Mouse (Mus musculus) CH12.LX (cell line): ENCODE measurements around the gene 4921507P07Rik. TPM values are rescaled to one million over a fixed set of nuclear protein-coding genes. Genes with fewer than 3 reads are reported as not detected.

ENCODE experiments used
- DNase-seq: peaks from one replicate; pipeline ENCODE4 v3.0.0-alpha.2; 2013; ENCODE audit errors: extremely low read depth
- H3K27ac ChIP-seq: 2 replicates; pipeline ENCODE4 v1.5.1; 2012; ENCODE audit warnings: low read depth, mild to moderate bottlenecking, control low read depth, moderate library complexity; ENCODE audit not compliant: insufficient read depth
- H3K27me3 ChIP-seq: replicated peaks from 2 replicates; pipeline ENCODE3; 2012; ENCODE audit warnings: inconsistent platforms
- H3K36me3 ChIP-seq, 2 experiments: replicated peaks in 1 of 2; 2 replicates each; pipeline versions ENCODE3 to v1.6.1; 2012; ENCODE audit warnings: inconsistent platforms in 1 of 2, low read length in 1 of 2, mild to moderate bottlenecking in 1 of 2, mixed read lengths in 1 of 2, moderate library complexity in 1 of 2; ENCODE audit not compliant: control insufficient read depth in 1 of 2, insufficient read depth in 1 of 2
- H3K4me1 ChIP-seq, 2 experiments: 2 replicates each; pipeline ENCODE4 v1.6.1; 2012; ENCODE audit warnings: inconsistent platforms in 1 of 2, moderate library complexity in 1 of 2; ENCODE audit not compliant: insufficient read depth in 2 of 2, control insufficient read depth in 1 of 2
- H3K4me2 ChIP-seq: 2 replicates; pipeline ENCODE4 v1.6.1; 2012; ENCODE audit warnings: low read depth, mild to moderate bottlenecking, control low read depth; ENCODE audit not compliant: poor library complexity, insufficient read depth, severe bottlenecking
- H3K4me3 ChIP-seq, 3 experiments: fragments of 150-350 bp in 1 of 3; sonication (generic) in 1 of 3; replicated peaks in 1 of 3; 2 replicates each; pipeline versions ENCODE3 to v1.5.1; 2011 to 2012; ENCODE audit warnings: low read depth in 2 of 3, low read length in 2 of 3, mild to moderate bottlenecking in 2 of 3, moderate library complexity in 2 of 3, control low read depth in 1 of 3, improper control_type of control experiment in 1 of 3, inconsistent platforms in 1 of 3, mixed read lengths in 1 of 3; ENCODE audit not compliant: poor library complexity in 1 of 3
- H3K79me2 ChIP-seq: replicated peaks from 2 replicates; pipeline ENCODE4 v1.6.1; 2012; ENCODE audit warnings: mild to moderate bottlenecking, moderate library complexity; ENCODE audit not compliant: control insufficient read depth, poor library complexity, insufficient read depth, severe bottlenecking; ENCODE audit errors: extremely low read depth
- H3K9ac ChIP-seq: 2 replicates; pipeline ENCODE4 v1.6.1; 2012; ENCODE audit warnings: low read depth, mild to moderate bottlenecking, control low read depth, moderate library complexity; ENCODE audit not compliant: insufficient read depth
- H3K9me3 ChIP-seq: replicated peaks from 2 replicates; pipeline ENCODE3; 2012; ENCODE audit warnings: low read length, inconsistent platforms, mixed read lengths
- BHLHE40 ChIP-seq: IDR thresholded peaks from 2 replicates; pipeline ENCODE4 v1.6.1; 2011; ENCODE audit warnings: mild to moderate bottlenecking, low read depth, low read length, improper control_type of control experiment
- CHD1 ChIP-seq: IDR thresholded peaks from 2 replicates; pipeline ENCODE4 v1.6.1; 2012; ENCODE audit warnings: low read depth, low read length, improper control_type of control experiment, inconsistent platforms
- CTCF ChIP-seq, 2 experiments: IDR thresholded peaks in 1 of 2; conservative IDR thresholded peaks in 1 of 2; 2 replicates each; pipeline ENCODE4 v1.5.1; 2011 to 2012; ENCODE audit warnings: low read depth in 2 of 2, low read length in 2 of 2, improper control_type of control experiment in 1 of 2, inconsistent platforms in 1 of 2, mild to moderate bottlenecking in 1 of 2, moderate library complexity in 1 of 2
- E2F4 ChIP-seq: IDR thresholded peaks from 2 replicates; pipeline ENCODE4 v1.6.1; 2011; ENCODE audit warnings: low read depth, low read length, improper control_type of control experiment; ENCODE audit not compliant: insufficient replicate concordance
- ELF1 ChIP-seq: IDR thresholded peaks from 2 replicates; pipeline ENCODE4 v1.6.1; 2014; ENCODE audit warnings: low read depth, mild to moderate bottlenecking, inconsistent platforms, low read length, improper control_type of control experiment
- EP300 ChIP-seq: IDR thresholded peaks from 2 replicates; pipeline ENCODE4 v1.6.1; 2011; ENCODE audit warnings: low read length, improper control_type of control experiment
- ETS1 ChIP-seq: conservative IDR thresholded peaks from 2 replicates; pipeline ENCODE4 v1.6.1; 2012; ENCODE audit warnings: low read depth, mild to moderate bottlenecking, inconsistent platforms, low read length, improper control_type of control experiment, moderate library complexity
- GABPA ChIP-seq: IDR thresholded peaks from 2 replicates; pipeline ENCODE4 v1.6.1; 2012; ENCODE audit warnings: low read depth, low read length, improper control_type of control experiment, inconsistent platforms; ENCODE audit not compliant: insufficient replicate concordance
- HCFC1 ChIP-seq: IDR thresholded peaks from 2 replicates; pipeline ENCODE4 v1.6.1; 2012; ENCODE audit warnings: low read depth, mild to moderate bottlenecking, inconsistent platforms, low read length, improper control_type of control experiment
- IRF4 ChIP-seq: IDR thresholded peaks from 2 replicates; pipeline ENCODE4 v1.6.1; 2014; ENCODE audit warnings: low read depth, mild to moderate bottlenecking, inconsistent platforms, low read length, improper control_type of control experiment
- JUND ChIP-seq: conservative IDR thresholded peaks from 2 replicates; pipeline ENCODE4 v1.6.1; 2011; ENCODE audit warnings: low read depth, low read length, improper control_type of control experiment
- KAT2A ChIP-seq: IDR thresholded peaks from 2 replicates; pipeline ENCODE4 v1.6.1; 2012; ENCODE audit warnings: low read length, improper control_type of control experiment, inconsistent platforms; ENCODE audit not compliant: insufficient replicate concordance
- MAFK ChIP-seq: IDR thresholded peaks from 2 replicates; pipeline ENCODE4 v1.6.1; 2011; ENCODE audit warnings: low read length, improper control_type of control experiment; ENCODE audit not compliant: insufficient replicate concordance
- MAX ChIP-seq: IDR thresholded peaks from 2 replicates; pipeline ENCODE4 v1.6.1; 2011; ENCODE audit warnings: low read length, improper control_type of control experiment
- MXI1 ChIP-seq: IDR thresholded peaks from 2 replicates; pipeline ENCODE4 v1.6.1; 2011; ENCODE audit warnings: mild to moderate bottlenecking, low read depth, low read length, improper control_type of control experiment
- MYC ChIP-seq: IDR thresholded peaks from 2 replicates; pipeline ENCODE4 v1.6.1; 2011; ENCODE audit warnings: low read depth, mild to moderate bottlenecking, improper control_type of control experiment, low read length
- NRF1 ChIP-seq: IDR thresholded peaks from 2 replicates; pipeline ENCODE4 v1.6.1; 2014; ENCODE audit warnings: low read depth, mild to moderate bottlenecking, inconsistent platforms, low read length, improper control_type of control experiment, moderate library complexity
- PAX5 ChIP-seq: IDR thresholded peaks from 2 replicates; pipeline ENCODE4 v1.6.1; 2012; ENCODE audit warnings: low read length, inconsistent platforms, mixed read lengths
- POLR2A ChIP-seq: IDR thresholded peaks from 2 replicates; pipeline ENCODE4 v1.6.1; 2011; ENCODE audit warnings: low read depth, mild to moderate bottlenecking, improper control_type of control experiment, low read length
- POLR2AphosphoS2 ChIP-seq: IDR thresholded peaks from 2 replicates; pipeline ENCODE4 v1.6.1; 2011; ENCODE audit warnings: low read depth, low read length, improper control_type of control experiment
- RAD21 ChIP-seq: IDR thresholded peaks from 2 replicates; pipeline ENCODE4 v1.6.1; 2011; ENCODE audit warnings: low read depth, mild to moderate bottlenecking, low read length, improper control_type of control experiment, moderate library complexity
- RCOR1 ChIP-seq: conservative IDR thresholded peaks from 2 replicates; pipeline ENCODE4 v1.6.1; 2012; ENCODE audit warnings: low read depth, mild to moderate bottlenecking, inconsistent platforms, low read length, improper control_type of control experiment
- SIN3A ChIP-seq: IDR thresholded peaks from 2 replicates; pipeline ENCODE4 v1.6.1; 2012; ENCODE audit warnings: low read length, improper control_type of control experiment, inconsistent platforms
- SMC3 ChIP-seq: IDR thresholded peaks from 2 replicates; pipeline ENCODE4 v1.6.1; 2011; ENCODE audit warnings: low read depth, low read length, improper control_type of control experiment
- TBP ChIP-seq: conservative IDR thresholded peaks from 2 replicates; pipeline ENCODE4 v1.6.1; 2011; ENCODE audit warnings: low read depth, low read length, improper control_type of control experiment
- TCF12 ChIP-seq: IDR thresholded peaks from 2 replicates; pipeline ENCODE4 v1.6.1; 2014; ENCODE audit warnings: low read depth, mild to moderate bottlenecking, inconsistent platforms, low read length, improper control_type of control experiment
- UBTF ChIP-seq: IDR thresholded peaks from 2 replicates; pipeline ENCODE4 v1.6.1; 2012; ENCODE audit warnings: low read depth, mild to moderate bottlenecking, inconsistent platforms, low read length, improper control_type of control experiment, moderate library complexity
- USF1 ChIP-seq: IDR thresholded peaks from 2 replicates; pipeline ENCODE4 v1.6.1; 2014; ENCODE audit warnings: low read depth, mild to moderate bottlenecking, inconsistent platforms, low read length, improper control_type of control experiment
- ZC3H11A ChIP-seq: IDR thresholded peaks from 2 replicates; pipeline ENCODE4 v1.6.1; 2012; ENCODE audit warnings: low read depth, mild to moderate bottlenecking, inconsistent platforms, low read length, improper control_type of control experiment
- ZKSCAN1 ChIP-seq: IDR thresholded peaks from 2 replicates; pipeline ENCODE4 v1.6.1; 2012; ENCODE audit warnings: low read depth, inconsistent platforms, low read length, improper control_type of control experiment, borderline replicate concordance
- ZMIZ1 ChIP-seq: IDR thresholded peaks from 2 replicates; pipeline ENCODE4 v1.6.1; 2012; ENCODE audit warnings: low read depth, mild to moderate bottlenecking, inconsistent platforms, low read length, improper control_type of control experiment
- ZNF384 ChIP-seq: IDR thresholded peaks from 2 replicates; pipeline ENCODE4 v1.6.1; 2012; ENCODE audit warnings: low read depth, low read length, improper control_type of control experiment, inconsistent platforms
- dilution Hi-C: fragments of 300-500 bp; cut with MboI; formaldehyde crosslinking; loops from 2 replicates; pipeline ENCODE4 v1.14.3; 2020; ENCODE audit warnings: low sequenced_read_pairs; ENCODE audit not compliant: extremely low pct_unique_long_range_greater_than_20kb, extremely low pct_ligation_motif_present
- in situ Hi-C: fragments of 300-500 bp; cut with MboI; formaldehyde crosslinking; loops from 3 replicates; pipeline ENCODE4 v1.14.3; 2019; ENCODE audit warnings: low sequenced_read_pairs, low pct_ligation_motif_present, low pct_unique_long_range_greater_than_20kb, mixed read lengths
- polyA plus RNA-seq: library from polyadenylated mRNA; unstranded; fragments of >175 nt; gene quantifications from 2 replicates; pipeline ENCODE4 v1.2.1, GENCODE M21; 2012; ENCODE audit warnings: low read depth; ENCODE audit not compliant: insufficient read length
- total RNA-seq, 2 experiments: library from RNA; depleted of rRNA; stranded (reverse); fragments of 300-350 nt in 1 of 2; fragments of >200 nt in 1 of 2; gene quantifications; 2 replicates each; pipeline ENCODE4 v1.2.3; 2012 to 2014

4921507P07Rik gene
- total and polyA plus RNA-seq, 3 experiments = 0.13 TPM; not detected in 2

- TF ChIP-seq ZNF384 (no peak), IRF4 (no peak; the same call in 1 of the 2 replicates), MYC (peak; percentile 86), TBP (peak; percentile 72), POLR2AphosphoS2 (peak; percentile 93), ELF1 (peak; percentile 84), ZMIZ1 (peak; percentile 86), CTCF (conservative IDR thresholded peaks at IDR 0.05 in 1 of 2, IDR thresholded peaks at IDR 0.05 in 1 of 2; ENCODE audit: low read depth in 2 of 2, low read length in 2 of 2) (no peak), POLR2A (peak; percentile 93), GABPA (peak; percentile 69), NRF1 (peak; percentile 87), SMC3 (no peak), SIN3A (peak; percentile 86), HCFC1 (peak; percentile 93), RCOR1 (no peak), EP300 (no peak), MAX (peak; percentile 77), JUND (peak; percentile 78), TCF12 (peak; percentile 78), CHD1 (no peak), ETS1 (peak; percentile 53), RAD21 (no peak)
These were observed 30.1 kb downstream of the 4921507P07Rik start, which contains the start of gene Cycs (continued) for GRCm38 (mm10) chr6:50566141-50566996.

DNA sequence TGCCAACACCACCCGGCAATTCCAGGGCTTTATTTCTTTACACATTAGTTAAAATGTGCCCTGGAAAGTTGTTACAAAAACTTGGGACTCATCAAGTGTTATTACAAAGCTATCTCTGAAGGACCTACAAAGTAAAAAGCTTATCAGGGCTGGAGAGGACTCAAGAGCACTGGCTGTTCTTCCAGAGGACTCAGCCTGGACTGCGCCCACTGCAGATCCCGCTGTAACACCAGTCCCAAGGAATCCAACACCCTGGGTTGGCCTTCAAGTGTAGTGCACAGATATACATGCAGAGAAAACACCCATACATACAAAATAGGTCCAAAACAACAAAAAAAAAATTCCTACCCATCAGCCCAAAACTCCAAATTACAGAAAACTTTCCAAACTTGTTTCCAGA lies 32.8 kb downstream of the 4921507P07Rik start:
- Histone ChIP-seq H3K9ac (no peak overlapping the region), H3K4me1 (peaks cover 9 to 45% of the 10 kb centered on the region in 2 experiments), H3K36me3 (peaks cover 8 to 18% of the 10 kb centered on the region in 2 experiments), H3K9me3 (no peaks in the 10 kb centered on the region), H3K27me3 (no peaks in the 10 kb centered on the region), H3K79me2 (peaks cover 11% of the 10 kb centered on the region), H3K4me2 (no peak overlapping the region), H3K4me3 (no peak overlapping the region), H3K27ac (no peak overlapping the region)
- dilution Hi-C loops = no loop called here
- in situ Hi-C loops = no loop called here
- no peak for DNase-seq
- TF ChIP-seq POLR2AphosphoS2 (no peak), MAFK (no peak), KAT2A (no peak), E2F4 (no peak), TCF12 (no peak), USF1 (no peak), HCFC1 (no peak), BHLHE40 (no peak), JUND (no peak), MXI1 (no peak), SMC3 (no peak), ZC3H11A (no peak), IRF4 (no peak), RCOR1 (no peak), PAX5 (no peak), POLR2A (no peak), UBTF (no peak), GABPA (no peak), ETS1 (no peak), ZKSCAN1 (no peak)
